Mouse (Mus musculus) adrenal gland, adult 2 months (tissue): ENCODE data around the gene 1700069L16Rik. TPM values are rescaled to one million over a fixed set of nuclear protein-coding genes. Genes with fewer than 3 reads are reported as not detected.
A peak's percentile ranks its signal among the peaks of the same experiment; 100 is the strongest.

ENCODE experiments used
- DNase-seq: peaks from one replicate; pipeline ENCODE4 v3.0.0; 2021
- long read RNA-seq: library from polyadenylated mRNA; stranded (forward); transcript quantifications from one replicate; pipeline ENCODE4 v2.0.0, GENCODE M21; 2021
- polyA plus RNA-seq: library from polyadenylated mRNA; depleted of rRNA; stranded (reverse); fragments of >200 nt; gene quantifications from 2 replicates; pipeline ENCODE4 v1.2.3, GENCODE M21; 2012; rRNA removed
- total RNA-seq, 2 experiments: library from RNA; stranded (reverse); gene quantifications; 2 replicates each; pipeline ENCODE4 v1.2.3; 2021

The 1700069L16Rik gene
- total RNA-seq (not detected), polyA plus RNA-seq (not detected in 2 replicates)
- long read RNA-seq: 0 reads

DNA sequence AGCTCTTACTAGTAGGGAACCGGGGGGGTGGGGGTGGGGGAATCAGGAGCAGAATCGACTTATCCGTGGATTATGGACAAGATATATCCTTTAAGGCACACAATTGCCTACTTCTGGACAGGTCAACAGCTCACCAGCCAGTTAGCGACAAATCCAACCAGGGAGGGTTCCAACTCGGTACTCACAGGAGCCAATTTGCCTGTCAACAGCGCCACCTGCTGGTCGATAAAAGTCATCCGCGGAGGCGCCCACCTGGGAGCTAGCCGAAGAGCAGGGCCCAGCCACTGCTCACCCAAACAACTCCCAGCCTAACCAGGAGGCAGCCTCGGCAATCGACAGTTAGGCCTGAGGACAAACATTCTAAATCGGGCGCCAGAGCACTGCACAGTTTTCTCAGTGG is at the start of gene 1700069L16Rik:
Gene 1700069L16Rik (minus strand): TSS at position 327 of the 400 bp plus-strand sequence.
- DNase-seq: peak; percentile 72

DNA sequence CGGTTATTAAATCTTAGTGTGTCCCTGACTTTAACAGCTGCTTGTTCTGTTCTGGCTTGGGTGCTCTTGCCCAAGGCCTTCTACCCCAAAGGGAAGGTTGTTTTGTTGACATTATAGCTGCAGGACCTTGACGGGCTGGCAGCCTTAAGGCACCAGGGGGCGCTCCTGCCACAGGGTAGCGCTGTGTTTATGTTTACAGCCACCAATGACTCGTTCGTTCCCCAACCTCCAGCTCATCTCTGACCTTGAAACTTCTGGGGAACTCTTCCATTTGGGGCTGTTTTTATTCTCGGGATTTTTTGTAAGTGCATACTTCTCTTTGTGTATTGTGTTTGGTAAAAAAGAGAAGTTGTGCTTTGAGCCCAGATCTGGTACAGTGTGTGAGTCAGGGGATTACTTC is 49.1 kb upstream of the 1700069L16Rik start:
- peak; percentile 97 for DNase-seq

DNA sequence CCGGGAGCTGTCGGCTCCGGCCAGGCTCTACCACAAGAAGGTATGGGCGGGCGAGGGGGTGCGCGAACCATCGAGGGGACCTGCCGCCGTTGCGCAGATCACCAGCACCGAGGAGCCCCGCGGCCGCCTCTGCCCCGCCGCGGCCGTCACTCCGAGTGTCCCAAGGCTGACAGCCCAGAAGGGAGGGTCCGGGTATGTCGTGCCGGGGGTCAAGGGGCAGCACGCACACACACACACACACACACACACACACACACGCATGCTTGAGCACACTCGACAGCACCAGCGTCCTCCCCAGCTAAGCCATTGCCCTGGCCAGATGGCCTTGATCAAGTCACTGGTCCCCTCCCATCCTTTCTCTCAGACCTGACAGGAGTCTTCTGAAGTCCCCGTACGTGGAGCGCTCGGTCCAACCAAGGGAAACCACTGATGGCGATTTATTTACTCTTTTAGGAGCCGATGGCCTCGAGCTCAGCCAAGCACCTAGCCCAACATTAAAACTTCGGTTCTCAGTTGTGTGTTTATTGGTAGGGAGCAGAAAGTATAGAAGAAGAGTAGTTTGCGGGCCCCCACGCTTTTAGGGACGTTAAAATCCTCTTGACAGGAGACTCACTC is 48.4 kb upstream of the 1700069L16Rik start:
- DNase-seq: no peak

DNA sequence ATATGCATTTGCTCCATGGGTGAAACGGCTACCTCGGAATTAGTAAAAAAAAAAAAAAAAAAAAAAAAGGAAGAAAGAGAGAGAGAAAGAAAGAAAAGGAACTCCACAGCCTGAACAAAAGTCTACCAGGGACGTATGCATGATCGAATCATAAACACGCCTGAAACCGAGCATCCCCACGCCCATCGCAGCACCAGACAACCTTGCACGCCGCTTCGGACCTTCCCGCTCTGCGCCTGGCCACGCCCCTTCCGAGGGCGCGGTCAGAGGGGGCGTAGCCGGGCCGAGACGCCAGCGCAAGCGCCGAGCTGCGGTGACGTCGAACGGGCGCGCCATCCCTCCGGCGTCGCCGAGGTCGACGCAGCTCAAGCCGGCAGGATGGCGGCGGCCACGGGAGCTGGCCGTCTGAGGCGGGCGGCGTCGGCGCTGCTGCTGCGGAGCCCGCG is 47.9 kb upstream of the 1700069L16Rik start, which contains the start of the genes Sart3 and Iscu:
Gene Sart3 (minus strand): TSS at position 61 of the 446 bp plus-strand sequence.
Gene Iscu (plus strand): TSS at position 299 of the 446 bp plus-strand sequence.
- DNase-seq: peak; percentile 97

DNA sequence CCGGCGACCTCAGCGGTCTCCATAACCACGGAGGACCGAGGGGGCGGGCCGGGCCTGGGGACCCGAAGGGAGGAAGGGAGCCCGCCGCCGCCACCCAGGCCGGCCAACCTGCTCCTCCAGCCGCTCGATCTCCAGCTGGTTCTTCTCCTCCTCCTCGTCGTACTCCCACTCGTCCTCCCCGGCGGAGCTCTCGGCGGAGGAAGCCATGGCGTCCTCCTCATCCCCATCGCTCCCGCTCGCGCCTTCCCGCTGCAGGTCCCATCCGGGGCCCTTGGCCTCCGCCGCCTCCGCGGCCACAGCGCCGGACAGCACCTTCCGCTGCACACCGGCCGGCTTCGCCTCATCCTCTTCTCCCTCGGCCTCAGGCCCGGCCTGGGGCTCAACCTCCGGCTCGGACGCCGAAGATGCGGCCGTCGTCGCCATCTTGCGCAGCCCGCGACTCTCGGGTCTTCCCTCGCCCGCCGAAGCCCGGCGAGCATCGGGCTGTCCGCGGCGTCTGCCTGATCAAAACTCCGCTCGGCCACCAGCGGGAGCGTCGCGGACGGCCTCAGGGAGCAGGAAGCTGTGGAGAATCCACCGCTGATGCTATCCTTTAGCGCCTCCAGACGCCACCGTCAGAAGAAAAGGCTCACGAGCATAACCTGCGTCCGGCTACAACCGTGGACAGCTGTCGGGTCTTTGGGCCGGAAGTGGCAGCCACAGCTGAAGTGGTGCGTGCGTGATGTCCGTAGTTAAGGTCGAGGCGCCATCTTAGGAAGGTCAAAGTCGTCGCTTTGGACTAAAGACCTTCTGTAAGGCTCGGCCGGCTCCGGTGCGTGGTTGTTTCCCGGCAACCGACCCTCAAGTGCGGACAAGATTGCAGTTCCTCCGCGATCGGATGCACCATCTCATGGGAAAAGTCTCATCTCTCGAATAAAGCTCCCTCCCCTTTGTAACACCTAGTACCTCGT is 46.9 kb upstream of the 1700069L16Rik start:
- DNase-seq: peak; percentile 89

DNA sequence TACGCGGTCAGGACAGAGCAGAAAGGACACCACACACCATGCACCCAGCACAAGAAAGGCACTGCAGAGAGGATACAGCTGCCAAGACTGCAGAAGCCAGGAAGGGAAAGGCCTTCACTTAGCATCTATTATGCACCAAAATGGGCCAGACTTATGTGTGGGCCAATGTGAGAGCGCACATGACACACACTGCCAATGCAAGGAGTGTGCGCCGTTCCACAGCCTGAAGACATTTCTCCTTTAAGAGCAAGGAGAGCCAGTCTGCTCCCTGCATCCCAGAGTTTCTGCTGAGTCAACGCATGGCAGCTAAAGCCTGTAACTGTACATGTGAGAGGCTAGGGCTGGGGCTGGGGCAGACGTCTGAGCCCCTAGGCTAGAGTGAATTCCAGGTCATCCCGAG is 44.2 kb upstream of the 1700069L16Rik start:
- DNase-seq: no peak

DNA sequence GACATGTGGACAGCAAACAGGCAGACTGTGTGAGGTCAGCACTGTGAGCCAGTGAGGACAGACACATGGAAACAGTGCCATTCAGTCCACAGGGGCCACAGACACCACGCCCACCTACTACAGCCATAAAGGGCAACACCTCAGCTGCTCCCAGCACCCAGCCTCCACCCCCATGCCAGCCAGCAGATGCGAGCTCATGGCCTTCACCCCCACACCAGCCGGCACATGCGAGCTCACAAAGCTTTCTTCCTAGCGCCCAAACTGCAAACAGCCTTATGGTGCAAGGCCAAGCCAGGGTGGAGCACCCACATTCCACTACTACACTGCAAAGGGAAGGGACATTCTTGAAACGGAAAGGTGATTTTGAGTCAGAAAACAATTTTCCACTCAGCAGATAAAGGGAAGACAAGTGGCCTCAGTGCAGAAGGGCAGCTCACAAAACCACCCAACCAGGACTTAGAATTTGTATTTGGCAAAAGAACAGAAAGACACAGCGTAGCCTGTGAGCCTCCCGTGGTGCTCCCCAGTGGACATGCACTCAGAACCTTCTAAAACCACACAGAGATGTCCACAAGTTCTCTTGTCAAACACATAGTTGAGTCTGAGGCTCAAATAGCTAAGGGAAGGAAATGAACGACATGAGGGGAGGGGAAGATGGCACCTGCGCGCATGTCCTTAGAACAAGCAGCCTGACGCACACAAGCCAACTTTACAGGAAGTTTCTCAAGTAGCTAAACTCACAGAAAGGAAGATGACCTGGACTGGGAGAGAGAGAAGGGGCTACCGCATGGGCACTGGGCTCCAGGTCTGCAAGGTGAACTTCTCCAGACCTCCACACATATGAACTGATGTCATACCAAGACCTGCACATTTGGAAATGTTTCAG is 41.3 kb upstream of the 1700069L16Rik start:
- peak; percentile 53 for DNase-seq

DNA sequence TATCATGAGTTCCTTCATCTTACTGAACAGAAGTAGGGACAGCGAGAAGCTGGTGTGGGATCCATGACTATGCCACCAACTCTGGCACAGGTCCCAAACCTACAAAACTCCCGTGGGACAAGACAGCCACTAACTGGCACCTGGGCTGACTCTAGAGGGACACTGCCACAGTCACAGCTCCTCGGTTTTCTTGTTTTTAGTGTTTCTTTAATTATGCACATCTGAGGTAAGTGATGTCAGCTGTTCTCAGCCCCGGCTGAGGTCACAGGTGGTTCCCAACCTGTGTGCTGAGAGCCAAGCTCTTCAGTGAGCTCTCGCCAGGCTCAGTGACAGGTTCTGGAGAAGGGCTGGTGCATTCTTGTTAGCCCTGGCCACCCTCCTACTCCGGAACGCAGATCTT is 39.9 kb upstream of the 1700069L16Rik start:
- no peak for DNase-seq

DNA sequence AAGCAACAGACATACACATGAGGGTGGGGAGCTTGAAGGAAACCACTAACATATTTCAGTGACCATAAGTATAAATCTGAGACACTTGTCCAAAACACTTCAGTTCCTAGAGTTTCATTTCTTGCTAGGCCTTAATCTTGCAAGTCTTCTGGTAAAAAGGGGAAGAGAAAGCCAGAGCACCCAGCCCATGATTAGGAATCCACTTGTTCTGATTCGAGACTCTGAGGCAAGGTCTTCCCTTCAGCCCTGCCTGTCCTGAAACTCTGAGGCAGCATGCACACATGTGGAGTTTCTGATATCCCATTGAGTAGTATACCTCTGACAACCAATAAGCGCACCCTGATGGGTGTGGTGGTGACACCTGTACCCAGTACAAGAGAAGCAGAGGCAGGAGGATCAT is 37.0 kb upstream of the 1700069L16Rik start:
- DNase-seq: no peak

DNA sequence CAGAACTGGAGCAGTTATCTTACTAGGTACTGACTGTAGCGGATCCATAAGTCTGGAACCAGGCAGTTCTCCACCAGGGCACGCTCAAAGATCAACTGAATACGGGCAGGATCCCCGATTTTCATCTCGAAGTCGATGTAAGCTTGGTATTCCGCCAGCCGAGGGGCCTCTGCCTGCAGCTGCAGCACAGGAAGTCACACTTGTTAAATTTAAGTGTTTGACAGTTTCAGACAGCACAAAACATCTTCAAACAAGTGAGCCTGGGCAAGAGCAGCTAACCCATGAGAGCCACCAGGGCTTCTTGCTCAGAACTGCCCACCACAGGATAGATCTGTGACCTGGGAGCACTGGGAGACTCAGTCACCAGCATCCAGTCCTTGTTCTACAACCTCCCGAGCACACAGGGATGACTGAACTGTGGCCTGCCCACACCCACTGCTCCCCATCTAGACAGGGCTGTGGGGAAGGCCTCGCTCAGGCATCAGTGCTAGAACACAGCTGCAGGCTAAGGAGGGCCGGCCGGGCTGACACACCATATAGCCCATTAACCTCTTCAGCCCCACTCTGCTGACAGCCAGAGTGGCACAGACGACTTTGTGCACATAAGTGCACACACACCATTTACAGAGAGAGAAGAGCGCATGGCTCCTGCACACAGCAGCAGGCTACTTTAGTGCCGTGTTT is 30.9 kb upstream of the 1700069L16Rik start:
- no peak for DNase-seq

DNA sequence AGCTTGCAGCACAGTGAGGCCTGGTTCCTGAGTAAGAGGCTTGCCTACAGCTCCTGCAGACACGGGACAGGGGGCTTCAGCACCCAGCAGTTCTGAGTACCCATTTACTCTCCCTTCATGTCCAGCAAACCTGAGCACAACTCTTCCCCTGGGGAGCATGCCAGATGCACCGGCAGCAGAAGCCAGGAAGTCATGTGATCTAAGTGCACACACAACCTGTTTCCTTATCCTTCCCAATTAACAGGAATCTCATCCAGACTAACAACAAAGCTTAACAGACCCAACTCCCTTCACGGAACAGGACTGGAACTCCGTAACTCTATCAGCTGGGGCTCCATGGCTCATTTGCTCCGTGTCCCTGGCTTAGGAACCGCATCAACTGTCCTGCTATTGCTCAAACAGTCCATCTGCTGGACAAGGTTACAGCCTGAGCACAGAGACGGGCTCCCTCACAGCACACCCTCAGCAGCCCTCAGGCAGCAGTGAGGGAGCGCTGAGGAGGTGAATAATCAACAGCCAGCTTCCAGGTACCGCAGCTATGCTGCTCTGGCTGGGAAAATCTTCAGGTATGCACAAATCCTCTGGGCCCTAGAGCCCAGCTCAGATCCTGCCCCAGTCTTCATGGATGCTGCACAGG is 27.1 kb upstream of the 1700069L16Rik start:
- no peak for DNase-seq

DNA sequence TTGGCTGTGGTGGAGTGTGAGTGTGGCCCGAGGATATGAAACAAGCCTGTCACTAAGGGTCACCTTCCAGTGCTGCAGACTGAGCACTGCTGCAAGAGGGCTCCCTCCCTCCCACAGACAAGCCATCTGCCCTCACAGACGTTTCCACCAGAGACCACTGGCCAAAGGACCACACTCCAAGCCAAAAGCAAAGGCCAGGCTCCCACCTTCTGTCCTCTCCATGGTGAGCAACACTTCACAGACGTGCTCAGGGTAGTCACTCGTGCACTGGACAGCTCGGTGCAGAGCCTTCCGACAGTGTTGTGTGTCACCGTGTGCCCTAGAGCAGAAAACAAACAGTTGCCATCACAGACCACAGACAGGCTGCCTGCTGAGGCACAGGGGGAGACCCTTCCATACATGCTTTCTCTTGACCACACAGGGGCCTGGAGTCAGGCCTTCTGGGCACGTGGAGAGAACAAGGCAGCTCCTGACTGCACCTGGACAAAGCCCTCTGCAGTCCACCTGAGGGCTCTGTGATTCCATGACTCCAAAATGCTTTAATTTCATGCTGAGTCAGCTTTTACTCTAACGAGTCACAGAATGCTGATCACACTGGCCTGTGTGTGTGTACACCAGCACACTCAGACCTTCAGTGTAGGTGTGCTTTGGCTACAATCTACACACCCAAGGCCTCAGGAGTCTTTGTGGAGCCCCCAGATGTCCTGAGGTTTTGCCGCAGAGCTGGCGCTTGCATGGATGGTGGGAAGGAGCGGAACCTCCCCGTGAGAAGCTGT is 24.2 kb upstream of the 1700069L16Rik start:
- no peak for DNase-seq

DNA sequence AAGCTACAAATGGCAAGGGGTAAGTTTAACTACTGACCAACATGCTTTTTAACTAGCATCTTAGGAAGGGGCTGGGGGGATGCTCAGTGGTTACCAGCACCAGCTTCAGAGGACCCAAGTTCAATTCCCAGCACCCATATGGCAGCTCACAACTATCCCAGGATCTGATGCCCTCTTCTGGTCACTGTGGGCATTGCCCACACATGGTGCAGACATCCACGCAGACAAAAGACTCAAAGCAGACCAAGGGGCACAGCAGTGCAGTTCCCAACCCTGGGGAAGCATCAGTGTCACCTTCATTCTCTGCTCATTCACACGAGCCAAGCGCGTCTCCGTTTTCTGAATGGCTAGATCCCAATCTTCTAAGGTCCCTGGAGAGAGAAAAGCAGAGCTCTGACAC is 23.1 kb upstream of the 1700069L16Rik start:
- no peak for DNase-seq

DNA sequence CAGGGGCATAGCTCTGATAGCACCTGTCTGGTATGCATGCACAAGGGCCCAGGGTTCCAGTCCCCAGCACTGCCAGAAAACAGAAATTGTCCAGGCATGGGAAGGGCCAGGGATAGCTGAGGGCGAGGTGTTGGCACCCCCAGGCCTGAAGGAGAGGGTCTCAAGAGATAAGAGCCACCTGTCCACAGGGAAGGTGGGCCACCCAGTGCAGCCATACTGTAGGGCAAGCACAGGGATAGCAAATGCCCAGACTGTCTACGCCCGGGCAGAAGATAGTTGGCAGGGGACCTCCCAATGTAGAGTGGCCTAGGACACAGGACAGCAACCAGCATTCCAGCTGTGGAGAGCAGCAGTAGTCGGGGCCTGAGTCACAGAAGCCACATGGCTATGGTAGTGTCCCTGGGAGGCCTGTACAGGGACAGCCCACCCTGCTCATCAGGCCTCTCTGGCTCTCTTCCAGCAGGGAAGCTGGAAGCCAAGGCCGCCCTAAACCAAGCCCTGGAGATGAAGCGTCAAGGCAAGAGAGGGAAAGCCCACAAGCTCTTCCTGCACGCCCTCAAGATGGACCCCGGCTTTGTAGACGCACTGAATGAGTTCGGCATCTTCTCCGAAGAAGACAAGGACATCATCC is 13.2 kb upstream of the 1700069L16Rik start:
- peak; percentile 44 for DNase-seq

DNA sequence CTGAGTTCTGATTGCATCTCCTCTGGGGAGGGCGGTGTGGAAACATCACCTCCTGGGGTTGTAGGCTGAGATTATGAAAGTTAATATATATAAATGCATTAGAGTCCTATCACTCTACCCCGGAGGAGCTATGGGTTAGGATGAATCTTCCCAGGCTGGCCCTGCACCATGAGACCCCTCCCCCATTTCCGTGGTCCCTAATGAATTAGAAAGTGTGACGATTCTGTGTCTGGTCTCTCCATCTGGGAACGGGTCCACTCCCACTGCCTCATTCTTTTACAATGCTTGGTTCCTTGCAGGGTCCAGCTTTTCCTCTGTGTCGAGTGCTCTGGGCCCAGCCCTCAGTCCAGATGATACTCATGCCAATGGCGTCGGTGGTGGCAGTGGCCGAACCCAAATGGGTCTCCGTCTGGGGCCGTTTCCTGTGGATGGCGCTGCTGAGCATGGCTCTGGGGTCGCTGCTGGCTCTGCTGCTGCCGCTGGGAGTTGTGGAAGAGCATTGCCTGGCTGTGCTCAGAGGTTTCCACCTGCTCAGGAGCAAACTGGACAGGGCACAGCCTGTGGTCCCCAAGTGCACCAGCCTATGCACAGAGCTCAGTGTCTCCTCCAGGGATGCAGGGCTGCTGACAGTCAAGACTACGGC is 12.1 kb upstream of the 1700069L16Rik start:
- DNase-seq: no peak

DNA sequence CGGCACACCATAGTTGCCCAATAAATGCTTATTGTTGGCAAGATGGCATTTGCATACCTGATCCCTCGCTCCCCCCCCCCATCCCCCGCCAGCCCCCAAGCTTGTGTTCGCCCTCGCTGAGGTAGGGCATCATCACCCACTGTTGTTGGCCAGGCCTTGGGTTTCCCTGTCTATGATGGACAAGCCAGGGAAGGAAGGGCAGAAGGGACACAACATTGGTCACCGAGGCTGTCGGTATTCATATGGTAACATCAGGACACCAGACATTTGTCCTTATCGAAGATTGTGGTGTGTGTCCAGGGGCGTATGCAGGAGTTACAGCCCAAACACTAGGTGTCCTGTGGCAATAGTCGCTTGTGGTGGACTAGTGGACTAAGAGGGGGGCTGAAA is 11.5 kb upstream of the 1700069L16Rik start:
- no peak for DNase-seq

DNA sequence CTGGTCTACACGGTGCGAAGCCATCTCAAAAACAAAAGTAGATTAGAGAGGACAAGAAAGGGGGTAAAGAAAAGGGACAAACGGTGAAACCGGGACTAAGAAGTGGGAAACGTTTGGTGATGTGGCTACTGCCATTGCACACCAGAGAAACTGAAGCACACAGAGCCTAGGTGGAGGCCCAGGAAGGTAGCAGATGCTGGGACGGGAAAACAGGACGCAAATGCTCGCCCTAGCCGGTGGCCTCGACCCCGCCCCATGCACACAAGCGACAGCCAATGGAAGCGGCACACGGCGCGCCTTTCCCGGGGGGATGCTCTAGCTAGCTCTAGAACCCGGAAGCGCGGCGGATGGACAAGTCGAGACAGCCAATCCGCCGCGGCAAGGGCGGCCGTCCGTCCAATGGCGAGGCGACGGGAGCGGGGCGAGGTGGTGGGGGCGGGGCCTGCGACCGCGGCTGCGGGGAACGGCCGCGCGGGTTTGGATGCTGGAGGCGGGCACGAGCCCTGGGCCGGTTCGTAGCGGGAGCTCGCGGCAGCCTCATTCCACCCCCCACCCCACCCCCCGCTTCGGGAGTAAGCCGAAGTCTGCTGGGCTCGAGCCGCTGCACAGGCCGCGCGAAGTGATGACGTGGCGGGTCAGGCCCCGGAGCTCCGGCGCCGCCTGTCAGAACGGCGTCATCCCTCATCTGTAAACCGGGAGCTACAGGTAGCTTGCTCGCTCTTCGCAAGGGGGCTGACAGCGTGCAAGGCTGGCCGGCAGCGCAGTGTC is 11.0 kb upstream of the 1700069L16Rik start, which contains the start of gene Ficd:
Gene Ficd (plus strand): TSS at position 459 of the 768 bp plus-strand sequence.
- DNase-seq: peak; percentile 96

DNA sequence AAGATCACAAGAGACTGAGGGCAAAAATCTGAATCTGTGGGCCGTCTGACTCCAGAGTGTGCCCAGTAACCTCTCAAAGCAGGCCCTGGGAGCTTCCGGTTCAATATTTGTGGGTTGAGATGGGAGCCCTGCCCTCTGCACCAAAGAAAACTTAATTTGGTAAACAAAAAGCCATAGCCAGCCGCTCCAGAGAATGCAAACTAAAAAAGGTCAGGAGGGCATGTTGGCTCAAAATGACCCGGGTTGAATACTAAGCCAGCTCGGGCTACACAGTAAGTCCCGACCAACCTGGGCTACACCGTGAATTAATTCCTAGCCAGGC is 10.4 kb upstream of the 1700069L16Rik start:
- no peak for DNase-seq
